Mouse (Mus musculus) midbrain, embryonic 16.5 days (tissue): ENCODE results near the gene Sh2d1a. TPM values are rescaled to one million over a fixed set of nuclear protein-coding genes. Genes with fewer than 3 reads are reported as not detected.

Source experiments
- ATAC-seq: fragments of 200-750 bp; cut with Nextera tagmentation; 2 replicates; pipeline ENCODE4 v1.8.0; 2017; ENCODE audit warnings: moderate TSS enrichment
- H3K27ac ChIP-seq: fragments of 300-500 bp; sonication (generic); 2 replicates; pipeline ENCODE4 v1.5.1; 2014; ENCODE audit warnings: mild to moderate bottlenecking, low read length, mixed read lengths
- H3K27me3 ChIP-seq: fragments of 300-500 bp; sonication (generic); 2 replicates; pipeline ENCODE4 v1.6.1; 2014; ENCODE audit warnings: low read depth, low read length, mixed read lengths; ENCODE audit not compliant: control insufficient read depth, insufficient read depth
- H3K36me3 ChIP-seq: fragments of 300-500 bp; sonication (generic); 2 replicates; pipeline ENCODE4 v1.6.1; 2014; ENCODE audit warnings: mild to moderate bottlenecking, low read length, moderate library complexity, mixed read lengths; ENCODE audit not compliant: control insufficient read depth, insufficient read depth
- H3K4me1 ChIP-seq: fragments of 300-500 bp; sonication (generic); 2 replicates; pipeline ENCODE4 v1.6.1; 2014; ENCODE audit warnings: mild to moderate bottlenecking, low read length, mixed read lengths; ENCODE audit not compliant: control insufficient read depth, insufficient read depth
- H3K4me2 ChIP-seq: fragments of 300-500 bp; sonication (generic); 2 replicates; pipeline ENCODE4 v1.6.1; 2014; ENCODE audit warnings: mild to moderate bottlenecking, low read length, mixed read lengths
- H3K4me3 ChIP-seq: fragments of 300-500 bp; sonication (generic); 2 replicates; pipeline ENCODE4 v1.5.1; 2014; ENCODE audit warnings: low read depth, mild to moderate bottlenecking, low read length, moderate library complexity, mixed read lengths
- H3K9ac ChIP-seq: fragments of 300-500 bp; sonication (generic); 2 replicates; pipeline ENCODE4 v1.6.1; 2014; ENCODE audit warnings: low read depth, low read length, mixed read lengths
- H3K9me3 ChIP-seq: fragments of 300-500 bp; sonication (generic); replicated peaks from 2 replicates; pipeline ENCODE4 v1.6.1; 2014; ENCODE audit warnings: mild to moderate bottlenecking, low read length, mixed read lengths; ENCODE audit not compliant: control insufficient read depth, poor library complexity, severe bottlenecking
- WGBS: fragments of 180-500 bp; shearing (Covaris S2); extraction: QIAGEN DNeasy Blood & Tissue Kit; methylation state at CpG from one replicate; pipeline ENCODE4 v1.1.7; 2014; 5-methylcytosine and 5-hydroxymethylcytosine counted together
- polyA plus RNA-seq: library from polyadenylated mRNA; unstranded; fragments of >200 nt; fragmentation: Nextera tagmentation; extraction: Ambion mirVana; gene quantifications from 2 replicates; pipeline ENCODE4 v1.2.1, GENCODE M21; 2015

The Sh2d1a gene
- polyA plus RNA-seq, 1 experiment from 2014 or later: 7.3 TPM

GRCm38 (mm10) chrX:42530703-42531102 is 28.4 kb downstream of the Sh2d1a start:
- Histone ChIP-seq H3K36me3 (no peaks in the 10 kb centered on the region), H3K9ac (no peak overlapping the region), H3K9me3 (no peaks in the 10 kb centered on the region), H3K4me1 (peaks cover 2% of the 10 kb centered on the region; the same call in 1 of the 2 replicates), H3K27me3 (no peaks in the 10 kb centered on the region), H3K4me2 (no peak overlapping the region), H3K4me3 (no peak overlapping the region), H3K27ac (no peak overlapping the region)
- 50% methylated on average over 4 of the region's 4 CpGs for WGBS
- no peak for ATAC-seq

- Histone ChIP-seq H3K27ac (no peak overlapping the region), H3K36me3 (no peaks in the 10 kb centered on the region), H3K4me3 (no peak overlapping the region), H3K4me2 (peak overlapping the region; percentile 25; the same call in 1 of the 2 replicates), H3K27me3 (no peaks in the 10 kb centered on the region), H3K9ac (no peak overlapping the region), H3K9me3 (no peaks in the 10 kb centered on the region), H3K4me1 (no peaks in the 10 kb centered on the region)
- peak; percentile 66 for ATAC-seq
- 22% methylated on average over 3 of the region's 3 CpGs for WGBS
These were observed 37.9 kb downstream of the Sh2d1a start for GRCm38 (mm10) chrX:42540030-42540755.

GRCm38 (mm10) chrX:42540756-42541053 is 38.5 kb downstream of the Sh2d1a start:
- Histone ChIP-seq H3K4me2 (no peak overlapping the region; the same call in 1 of the 2 replicates), H3K36me3 (no peaks in the 10 kb centered on the region), H3K4me3 (no peak overlapping the region), H3K27me3 (no peaks in the 10 kb centered on the region), H3K9me3 (no peaks in the 10 kb centered on the region), H3K27ac (no peak overlapping the region), H3K4me1 (no peaks in the 10 kb centered on the region), H3K9ac (no peak overlapping the region)
- WGBS: 16% methylated on average over 5 of the region's 5 CpGs
- peak; percentile 67; the same call in 1 of the 2 replicates for ATAC-seq

GRCm38 (mm10) chrX:42545076-42545475 is 42.8 kb downstream of the Sh2d1a start:
- no peaks in the 10 kb centered on the region for H3K27me3 ChIP-seq
- no peak overlapping the region for H3K27ac ChIP-seq
- H3K9me3 ChIP-seq: no peaks in the 10 kb centered on the region; the same call in 1 of the 2 replicates
- no peak overlapping the region for H3K4me2 ChIP-seq
- H3K9ac ChIP-seq: no peak overlapping the region
- no peak for ATAC-seq
- H3K4me1 ChIP-seq: no peaks in the 10 kb centered on the region
- 88% methylated on average over 1 of the region's 1 CpGs for WGBS
- no peaks in the 10 kb centered on the region for H3K36me3 ChIP-seq
- no peak overlapping the region for H3K4me3 ChIP-seq

- no peak overlapping the region for H3K9ac ChIP-seq
- no peaks in the 10 kb centered on the region for H3K36me3 ChIP-seq
- ATAC-seq: no peak
- 75% methylated on average over 4 of the region's 4 CpGs for WGBS
- H3K4me3 ChIP-seq: no peak overlapping the region
- no peaks in the 10 kb centered on the region for H3K27me3 ChIP-seq
- no peaks in the 10 kb centered on the region; the same call in 1 of the 2 replicates for H3K9me3 ChIP-seq
- H3K27ac ChIP-seq: no peak overlapping the region
- H3K4me2 ChIP-seq: no peak overlapping the region
- no peaks in the 10 kb centered on the region for H3K4me1 ChIP-seq
These were observed 46.3 kb downstream of the Sh2d1a start for GRCm38 (mm10) chrX:42548513-42548912.

GRCm38 (mm10) chrX:42557284-42557683 is 55.0 kb downstream of the Sh2d1a start:
- Histone ChIP-seq H3K4me2 (no peak overlapping the region), H3K36me3 (no peaks in the 10 kb centered on the region)
- 25% methylated on average over 7 of the region's 7 CpGs for WGBS

GRCm38 (mm10) chrX:42558683-42559082 is 56.4 kb downstream of the Sh2d1a start:
- Histone ChIP-seq H3K27ac (no peak overlapping the region), H3K9me3 (no peaks in the 10 kb centered on the region), H3K9ac (no peak overlapping the region), H3K4me1 (no peaks in the 10 kb centered on the region), H3K4me3 (no peak overlapping the region), H3K36me3 (no peaks in the 10 kb centered on the region), H3K27me3 (no peaks in the 10 kb centered on the region), H3K4me2 (no peak overlapping the region)
- 61% methylated on average over 4 of the region's 4 CpGs for WGBS
- ATAC-seq: no peak

More at GRCm38 (mm10) chrX:42557284-42557683, 55.0 kb downstream of the Sh2d1a start:
- H3K27me3 ChIP-seq: no peaks in the 10 kb centered on the region
- H3K27ac ChIP-seq: no peak overlapping the region
- H3K9ac ChIP-seq: no peak overlapping the region
- ATAC-seq: 0 out of 2 replicates have a peak, but pooled peaks have one; percentile 48
- H3K4me3 ChIP-seq: no peak overlapping the region
- H3K4me1 ChIP-seq: no peaks in the 10 kb centered on the region
- no peaks in the 10 kb centered on the region for H3K9me3 ChIP-seq

Other genes with a start within 250 kb of the Sh2d1a start
- gene Tex13c2, start 12.8 kb upstream of the Sh2d1a start, polyA plus RNA-seq: 0.13 TPM in 1 of 2 replicates, not detected in the other